Mouse (Mus musculus): ENCODE data around the gene Ppm1m. TPM values are rescaled to one million over a fixed set of nuclear protein-coding genes. Genes with fewer than 3 reads are reported as not detected.
"Not testable (repeated sequence)": the region's sequence is repeated elsewhere in the genome, so short reads cannot be mapped to it uniquely, and the experiment has no call there.

Gene Ppm1m
- total RNA-seq, 2 experiments from 2014 or later, result 11.8 to 15.0 TPM

- peak in 1 of 2 experiments; percentile 32 for DNase-seq
Measured at GRCm38 (mm10) chr9:106192998-106193397, 6.5 kb downstream of the Ppm1m start.

- no peak for DNase-seq
Measured at GRCm38 (mm10) chr9:106192024-106192423, 7.5 kb downstream of the Ppm1m start.

- DNase-seq, result no peak
Measured at GRCm38 (mm10) chr9:106191355-106191754, 8.2 kb downstream of the Ppm1m start.

DNA sequence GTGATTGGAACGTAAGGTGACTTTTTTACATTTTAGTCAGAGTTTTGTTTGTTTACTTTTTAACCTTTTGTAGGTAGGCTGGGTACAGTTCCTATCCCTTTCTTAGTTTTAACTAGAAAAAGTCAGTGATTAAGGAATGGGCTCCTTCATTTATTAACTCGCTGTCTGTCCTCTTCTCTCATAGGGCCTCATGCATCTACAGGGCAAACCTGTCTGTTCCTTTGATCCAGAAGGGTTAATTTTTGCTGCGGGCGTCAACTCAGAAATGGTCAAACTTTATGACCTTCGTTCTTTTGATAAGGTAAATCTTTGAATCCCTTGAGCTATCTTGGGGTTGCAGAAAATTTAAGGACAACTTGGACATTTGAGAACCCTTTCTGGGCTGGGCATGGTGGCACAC lies 15.6 kb downstream of the Ppm1m start:
- DNase-seq, result no peak

DNA sequence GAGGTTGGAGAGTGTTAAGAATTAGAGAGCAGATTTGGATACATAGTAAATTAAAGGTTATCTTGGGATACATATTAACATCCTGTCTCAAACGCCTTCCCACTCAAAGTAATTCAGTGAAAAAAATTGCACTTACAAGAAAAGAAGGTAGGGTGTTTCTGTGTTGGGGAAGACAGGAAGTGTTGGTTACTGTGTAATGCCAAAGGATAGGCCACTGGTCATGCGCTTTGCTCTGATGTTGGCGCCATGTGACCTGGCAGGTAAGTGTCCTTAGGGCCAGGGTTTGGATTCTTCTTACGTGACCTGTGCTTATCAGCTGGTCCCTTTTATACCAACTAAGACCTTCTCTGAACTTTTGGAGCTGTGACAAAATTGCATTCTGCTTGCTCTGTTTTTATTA lies 17.4 kb downstream of the Ppm1m start:
- DNase-seq, result no peak

GRCm38 (mm10) chr9:106179964-106180363 lies 19.6 kb downstream of the Ppm1m start:
- no peak for DNase-seq

DNA sequence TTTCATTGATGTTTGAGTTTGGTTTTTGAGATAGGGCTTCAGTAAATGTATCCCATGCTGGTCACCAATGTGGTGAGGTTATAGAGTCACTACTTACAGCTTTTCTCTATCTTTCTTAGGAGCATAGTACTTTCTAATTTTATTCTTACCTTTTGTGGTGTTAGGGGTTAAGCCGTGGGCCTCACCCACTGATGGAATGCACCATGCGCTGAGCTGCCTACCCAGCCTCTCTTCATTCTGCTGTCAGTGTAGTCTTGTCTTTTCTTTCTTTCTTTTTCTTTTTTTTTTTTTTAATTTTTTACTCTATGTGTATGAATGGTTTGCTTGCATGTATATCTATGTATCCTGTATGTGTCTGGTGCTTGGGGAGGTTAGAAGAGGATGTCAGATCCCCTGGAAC lies 20.1 kb downstream of the Ppm1m start:
- no peak for DNase-seq

- no peak for DNase-seq
Measured at GRCm38 (mm10) chr9:106177799-106178198, 21.7 kb downstream of the Ppm1m start.

DNA sequence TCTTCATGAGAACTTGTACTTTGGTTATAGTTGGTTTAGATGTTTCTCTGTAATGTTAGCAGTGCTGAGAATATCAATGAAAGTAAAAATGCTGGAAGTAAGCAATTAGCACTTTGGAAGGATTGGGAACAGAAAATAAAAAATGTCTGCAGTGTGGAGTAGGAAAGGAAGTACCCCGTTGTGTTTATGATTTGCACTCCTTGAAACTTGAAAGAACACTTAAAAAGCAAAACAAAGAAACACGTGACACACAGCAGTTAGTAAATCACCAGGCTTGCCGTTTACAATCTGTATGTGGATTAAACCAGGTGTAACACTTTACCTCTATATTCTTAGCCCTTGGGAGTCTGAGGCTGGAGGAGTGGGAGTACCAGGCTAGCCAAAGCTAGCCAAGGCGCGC lies 22.8 kb downstream of the Ppm1m start:
- no peak for DNase-seq

GRCm38 (mm10) chr9:106175552-106176200 lies 23.9 kb downstream of the Ppm1m start:
- DNase-seq, result no peak

GRCm38 (mm10) chr9:106173363-106173762 lies 26.2 kb downstream of the Ppm1m start:
- no peak for DNase-seq

GRCm38 (mm10) chr9:106172527-106172926 lies 27.0 kb downstream of the Ppm1m start:
- peak in 1 of 2 experiments; percentile 36 for DNase-seq

GRCm38 (mm10) chr9:106171346-106172158 lies 28.0 kb downstream of the Ppm1m start:
- DNase-seq, result peak; percentile 71 to 81

DNA sequence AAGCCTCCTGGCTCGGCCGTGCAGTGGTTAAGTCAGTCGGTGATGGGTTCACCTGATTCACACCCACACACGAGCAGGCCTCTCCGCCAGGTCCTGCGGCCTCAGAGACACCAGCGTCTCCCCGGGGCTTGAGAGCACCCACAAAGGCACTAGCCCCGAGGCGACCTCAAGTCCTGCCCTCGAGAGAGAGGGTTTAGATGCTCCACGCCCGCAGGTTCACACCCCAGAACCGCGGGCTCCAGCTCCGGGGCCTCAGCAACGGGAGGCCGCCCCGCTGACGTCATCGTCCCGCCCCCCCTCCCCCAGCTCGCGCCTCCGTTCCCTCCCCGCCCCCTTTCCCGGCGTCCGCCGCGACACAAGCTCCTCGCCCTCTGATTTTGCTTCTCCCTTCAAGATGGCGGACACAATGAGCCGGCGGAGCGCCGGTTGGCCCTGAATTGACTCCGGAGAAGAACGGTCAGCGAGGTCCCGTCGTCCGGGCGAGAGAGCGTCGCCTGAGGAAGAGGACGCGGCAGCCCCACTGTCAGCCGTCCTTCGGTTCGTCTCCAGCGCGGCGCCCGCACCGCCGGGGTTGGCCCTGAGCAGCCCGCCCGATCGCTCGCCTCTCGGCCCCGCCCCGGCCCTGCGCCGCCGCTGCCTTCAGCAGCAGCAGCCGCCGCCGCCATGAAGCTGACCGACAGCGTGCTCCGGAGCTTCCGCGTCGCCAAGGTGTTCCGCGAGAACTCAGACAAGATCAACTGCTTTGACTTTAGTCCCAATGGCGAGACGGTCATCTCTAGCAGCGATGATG lies 28.8 kb downstream of the Ppm1m start, which contains the start of gene Wdr82:
TSS of gene Wdr82 (plus strand) at position 373 of the 790 bp plus-strand sequence.
- DNase-seq, result peak; percentile 94

GRCm38 (mm10) chr9:106169917-106170316 lies 29.6 kb downstream of the Ppm1m start:
- no peak for DNase-seq

DNA sequence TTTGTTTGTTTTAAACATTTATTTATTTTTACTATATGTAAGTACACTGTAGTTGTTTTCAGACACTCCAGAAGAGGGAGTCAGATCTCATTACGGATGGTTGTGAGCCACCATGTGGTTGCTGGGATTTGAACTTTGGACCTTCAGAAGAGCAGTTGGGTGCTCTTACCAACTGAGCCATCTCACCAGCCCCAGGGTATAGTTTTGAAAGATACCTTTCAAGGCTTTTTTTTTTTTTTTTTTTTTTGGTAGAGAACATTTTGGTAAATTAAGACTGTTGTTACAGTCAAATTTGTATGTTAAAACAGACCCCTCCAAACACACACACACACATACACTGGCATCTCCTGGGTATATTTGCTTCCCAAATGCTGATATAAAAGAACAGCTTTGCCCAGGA lies 30.5 kb downstream of the Ppm1m start:
- DNase-seq, result not testable (repeated sequence)

- DNase-seq, result no peak
Measured at GRCm38 (mm10) chr9:106167703-106168102, 31.8 kb downstream of the Ppm1m start.

GRCm38 (mm10) chr9:106167241-106167640 lies 32.3 kb downstream of the Ppm1m start:
- no peak for DNase-seq

DNA sequence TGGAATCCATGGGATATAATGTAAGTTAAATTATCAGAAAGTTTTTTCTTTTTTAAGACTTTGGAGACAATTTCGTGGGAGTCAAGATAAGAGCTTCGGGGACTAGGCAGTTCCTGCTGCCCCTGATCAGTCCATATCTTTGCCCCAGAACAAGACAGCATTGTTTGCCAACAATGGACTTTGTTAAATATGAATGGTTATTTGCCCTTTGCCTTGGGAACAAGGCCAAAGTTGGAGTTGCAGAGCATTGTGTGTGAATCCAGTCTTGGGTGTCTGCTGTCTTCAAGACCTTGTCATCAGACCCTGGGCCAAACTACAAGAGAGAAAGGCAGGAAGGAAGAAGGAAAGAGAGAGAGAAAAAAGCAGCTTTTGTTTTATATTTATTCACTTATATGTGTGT lies 32.8 kb downstream of the Ppm1m start:
- DNase-seq, result no peak

DNA sequence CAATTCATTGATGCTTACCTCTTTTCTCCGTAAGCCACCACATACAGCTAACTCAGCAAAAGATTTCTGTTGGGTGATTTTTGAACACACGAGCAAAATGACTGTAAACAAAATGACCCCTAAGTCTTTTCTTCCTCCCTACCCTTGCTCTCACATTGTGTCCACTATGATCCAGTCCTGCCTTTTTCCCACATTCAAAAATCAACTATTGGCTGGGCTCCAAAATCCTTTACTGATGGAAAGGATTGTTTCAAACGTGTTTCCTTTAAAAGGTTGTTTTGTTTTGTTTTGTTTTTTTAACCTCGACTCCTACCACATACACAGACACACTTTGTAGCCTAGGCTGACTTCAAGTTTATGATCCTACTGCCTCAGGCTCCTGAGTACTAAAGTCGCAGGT lies 39.1 kb downstream of the Ppm1m start:
- DNase-seq, result no peak

- peak; percentile 96 to 99 for DNase-seq
Measured at GRCm38 (mm10) chr9:106159784-106160301, 39.7 kb downstream of the Ppm1m start.

- DNase-seq, result no peak
Measured at GRCm38 (mm10) chr9:106159237-106159636, 40.3 kb downstream of the Ppm1m start.
